Mouse (Mus musculus) ES-CJ7 (cell line): ENCODE results near the gene Olfr745.

Experiments used
- DNase-seq: peaks from one replicate; pipeline ENCODE4 v3.0.0; 2011; ENCODE audit warnings: low read depth, low spot score

Gene Olfr745

DNA sequence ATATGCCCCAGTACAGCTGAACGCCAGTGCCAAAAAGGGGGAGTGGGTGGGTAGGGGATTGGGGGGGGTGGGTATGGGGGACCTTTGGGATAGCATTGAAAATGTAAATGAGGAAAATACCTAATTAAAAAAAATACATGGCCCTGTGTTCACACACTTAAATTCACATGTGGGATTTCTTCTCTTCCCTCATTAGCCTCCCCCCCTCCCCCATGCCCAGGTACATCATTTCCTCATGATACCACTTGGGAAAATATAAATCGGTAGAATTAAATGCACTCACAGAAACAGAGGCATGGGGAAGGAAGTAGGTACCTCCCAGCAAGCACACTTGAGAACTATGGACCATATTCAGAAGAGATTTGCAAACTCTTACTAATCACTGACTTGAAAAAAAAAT is at the start of gene Olfr745:
Gene Olfr745, plus strand, starts transcription at position 301 of the 400 bp plus-strand sequence.
- no peak for DNase-seq

DNA sequence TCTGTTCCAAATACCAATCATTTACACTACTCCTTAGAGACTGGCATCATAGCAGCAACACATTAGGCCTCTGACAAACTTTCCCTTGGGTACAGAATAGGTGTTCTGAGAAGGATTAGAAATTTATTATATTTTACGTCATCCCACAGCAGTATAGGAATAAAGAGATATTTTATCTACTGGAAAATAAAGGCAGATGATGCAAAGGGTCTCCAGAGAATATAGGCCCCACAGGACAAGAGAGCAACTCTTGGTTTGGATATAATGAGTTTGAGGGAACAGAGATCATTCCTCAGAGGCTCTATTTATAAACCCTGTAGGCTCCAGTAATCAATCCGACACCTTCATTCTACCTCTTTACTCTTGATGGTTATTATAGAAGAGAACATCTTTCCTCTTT is 24.6 kb upstream of the Olfr745 start, which contains the start of gene Olfr744:
Gene Olfr744, plus strand, starts transcription at position 301 of the 400 bp plus-strand sequence.
- DNase-seq = no peak

DNA sequence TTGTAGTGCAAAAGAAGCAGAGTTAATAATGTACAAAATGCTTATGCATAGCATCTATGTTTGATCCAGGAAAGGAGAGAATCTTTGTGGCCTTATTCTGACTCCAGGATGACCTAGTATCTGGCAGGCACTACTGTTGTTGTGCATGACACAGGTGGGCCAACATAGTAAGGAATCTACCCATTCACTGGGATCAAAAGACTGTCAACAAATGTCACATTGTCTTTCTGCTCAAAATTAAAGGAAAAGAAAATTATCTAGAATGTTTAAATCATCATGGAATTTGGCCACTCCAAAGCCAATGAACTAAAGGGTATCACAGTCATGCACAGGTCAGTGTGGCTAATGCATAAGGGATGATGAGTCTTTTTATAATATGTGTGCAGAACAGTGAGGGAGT is 7.6 kb downstream of the Olfr745 start, which contains the start of gene Olfr746:
Gene Olfr746, plus strand, starts transcription at position 301 of the 400 bp plus-strand sequence.
- no peak for DNase-seq

DNA sequence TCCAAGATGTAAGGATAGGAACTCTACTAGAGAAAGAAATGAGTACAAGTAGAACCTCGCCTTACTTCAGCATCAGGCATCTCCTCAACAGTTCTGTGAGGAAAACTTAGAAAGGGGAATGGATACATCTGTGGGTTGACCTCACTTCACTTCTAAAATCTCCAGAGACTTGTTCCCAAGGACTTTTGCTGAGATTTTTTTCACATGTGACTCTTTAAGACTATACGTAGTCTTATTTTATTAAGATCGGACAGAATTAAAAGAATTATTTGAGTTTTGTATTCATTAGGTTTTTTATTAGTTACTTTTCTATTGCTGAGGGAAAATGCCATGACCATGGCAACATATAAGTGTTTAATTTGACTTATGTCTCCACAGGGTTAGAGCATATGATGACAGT is 53.9 kb downstream of the Olfr745 start, which contains the start of gene Olfr747:
Gene Olfr747, minus strand, starts transcription at position 101 of the 400 bp plus-strand sequence.
- DNase-seq = no peak
